Mouse (Mus musculus): ENCODE measurements at regions not wholly inside any gene's neighbourhood (a gene's known extent, or its start where the extent isn't known, plus 50 kb on each side); places are given as distances from the start of the nearest gene placed in this dataset.

DNA sequence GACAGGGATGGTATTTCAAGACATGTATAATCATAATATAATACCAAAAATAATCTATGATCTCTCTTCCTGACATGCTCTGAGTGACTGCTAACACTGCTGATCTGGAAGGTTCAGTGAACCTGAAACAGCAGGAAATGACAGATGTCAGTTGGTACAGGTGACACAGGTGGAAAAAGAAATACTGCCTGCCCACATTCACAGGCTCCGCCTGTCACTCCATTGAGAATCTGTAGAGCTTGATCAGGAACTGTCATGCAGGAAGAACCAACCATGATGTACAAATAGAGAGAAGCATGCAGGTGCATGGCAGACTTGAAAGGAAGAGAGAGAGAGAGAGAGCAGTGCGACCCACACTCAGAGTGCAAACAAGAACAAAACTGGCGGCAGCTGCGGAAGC is 232.8 kb upstream of the Trib2 start:
- TF ChIP-seq CTCF (IDR thresholded peaks at IDR 0.05; ENCODE audit: extremely low read depth, insufficient read length, insufficient replicate concordance, low read depth, low read length) = no peak
- no peak for TF ChIP-seq POLR2A (IDR thresholded peaks at IDR 0.05; ENCODE audit: low read depth, low read length)

Data from small intestine, adult 2 months (tissue).